Mouse (Mus musculus) cerebellum, adult 9-11 months (tissue): Measurements from ENCODE around the gene Mcfd2.

ENCODE experiments used
- DNase-seq: peaks from one replicate; pipeline ENCODE4 v3.0.0; 2022

Mcfd2 gene

DNA sequence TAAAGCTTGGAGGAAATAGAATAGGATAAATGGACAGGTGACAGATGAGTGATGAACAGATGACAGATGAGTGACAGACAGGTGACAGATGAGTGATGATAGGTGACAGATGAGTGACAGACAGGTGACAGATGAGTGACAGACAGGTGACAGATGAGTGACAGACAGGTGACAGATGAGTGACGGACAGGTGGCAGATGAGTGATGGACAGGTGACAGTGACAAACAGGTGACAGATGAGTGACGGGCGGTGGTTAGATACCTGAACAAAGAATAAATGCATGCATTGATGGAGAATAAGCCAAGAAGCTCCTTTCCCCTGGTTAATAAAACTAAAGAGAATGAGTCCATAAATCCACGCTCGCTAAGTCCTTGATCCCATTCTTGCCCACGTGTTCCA is 30.7 kb downstream of the Mcfd2 start:
- DNase-seq: no peak

GRCm38 (mm10) chr17:87227878-87228277 is 37.9 kb downstream of the Mcfd2 start:
- no peak for DNase-seq

DNA sequence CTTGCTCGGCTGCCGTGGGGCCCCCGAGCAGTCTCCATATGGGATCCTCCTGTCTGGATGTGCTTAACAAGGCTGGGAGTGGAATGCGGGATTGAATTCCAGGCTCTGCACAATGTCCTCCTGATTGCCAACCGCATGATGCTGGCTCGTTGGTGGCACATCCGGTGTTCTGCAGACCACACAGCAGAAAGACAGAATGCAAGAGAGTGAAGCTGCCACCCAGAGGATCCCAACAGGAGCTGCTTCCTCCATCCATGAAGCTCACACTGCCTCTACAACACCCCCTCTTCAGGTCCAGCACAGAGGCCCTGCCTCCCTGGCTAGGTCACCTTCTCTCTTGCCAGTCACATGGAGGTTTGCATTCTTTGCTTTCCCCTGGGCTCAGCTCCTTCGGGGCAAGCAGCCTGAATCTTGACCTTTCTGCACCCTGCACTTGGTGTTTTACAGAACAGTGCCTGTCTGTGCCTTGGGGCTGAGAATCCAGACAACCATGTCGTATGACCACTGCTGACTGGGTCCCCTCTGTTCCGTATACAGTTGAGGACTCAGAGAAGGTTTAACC is 39.6 kb downstream of the Mcfd2 start:
- no peak for DNase-seq

- no peak for DNase-seq
These were observed 40.4 kb downstream of the Mcfd2 start for GRCm38 (mm10) chr17:87225384-87225783.

GRCm38 (mm10) chr17:87224461-87224860 is 41.3 kb downstream of the Mcfd2 start:
- no peak for DNase-seq

- no peak for DNase-seq
These were observed 46.3 kb downstream of the Mcfd2 start for GRCm38 (mm10) chr17:87219456-87219855.

DNA sequence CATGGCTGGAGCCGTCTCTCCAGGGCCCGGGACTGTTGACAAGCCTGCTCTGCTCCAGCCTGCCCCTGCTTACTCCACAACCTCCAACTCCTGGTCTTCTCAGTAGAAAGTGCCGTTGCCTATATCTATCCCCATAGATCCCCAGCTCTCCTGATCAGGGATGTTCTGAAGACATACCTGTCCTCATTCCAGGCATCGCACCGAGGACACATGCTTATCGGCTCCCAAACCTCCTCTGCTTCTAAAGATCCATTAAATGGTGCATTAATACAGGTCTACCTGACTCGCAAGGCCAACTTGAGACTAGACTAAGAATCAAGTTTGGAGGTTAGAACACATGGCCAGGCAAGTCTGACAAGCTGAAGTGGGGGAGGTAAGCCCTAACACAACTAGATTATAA is 51.2 kb downstream of the Mcfd2 start:
- DNase-seq: no peak

DNA sequence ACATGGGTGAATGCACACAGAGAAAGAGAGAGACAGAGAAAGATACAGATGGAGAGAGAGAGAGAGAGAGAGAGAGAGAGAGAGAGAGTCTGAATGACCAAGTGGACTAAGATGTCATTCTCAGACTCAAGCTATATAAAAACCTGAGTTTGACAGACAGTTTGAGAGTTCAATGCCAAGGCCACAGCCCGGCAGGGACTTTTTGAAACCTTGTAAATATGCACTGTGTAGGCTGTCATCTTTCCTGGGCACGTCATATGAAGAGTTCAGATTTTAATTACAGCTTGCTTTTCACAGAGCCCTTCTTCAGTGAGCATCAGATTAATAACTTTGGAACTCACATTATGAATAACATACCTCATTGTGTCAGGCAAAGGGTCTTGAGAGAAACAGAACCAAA is 55.2 kb downstream of the Mcfd2 start:
- no peak for DNase-seq

DNA sequence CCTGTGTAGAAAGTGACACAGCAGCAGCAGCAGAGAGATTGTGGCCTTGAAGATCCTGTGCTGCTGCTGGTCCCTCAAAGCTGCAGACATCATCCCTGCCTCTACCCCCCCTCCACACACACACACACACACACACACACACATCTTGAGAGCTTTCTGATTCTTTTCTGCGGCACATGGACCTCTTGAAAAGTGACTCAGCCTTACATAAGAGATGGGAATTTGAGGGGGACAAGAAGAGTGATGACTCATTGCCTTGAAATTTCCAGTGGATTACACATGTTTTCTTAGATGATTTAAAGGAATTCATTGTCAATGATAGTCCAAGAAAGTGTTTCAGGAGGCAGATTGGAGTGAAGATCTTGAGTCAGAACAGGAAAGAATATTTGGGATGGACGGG is 58.9 kb downstream of the Mcfd2 start:
- no peak for DNase-seq
